Mouse (Mus musculus): ENCODE measurements around the gene Mcrip2.

Gene Mcrip2

DNA sequence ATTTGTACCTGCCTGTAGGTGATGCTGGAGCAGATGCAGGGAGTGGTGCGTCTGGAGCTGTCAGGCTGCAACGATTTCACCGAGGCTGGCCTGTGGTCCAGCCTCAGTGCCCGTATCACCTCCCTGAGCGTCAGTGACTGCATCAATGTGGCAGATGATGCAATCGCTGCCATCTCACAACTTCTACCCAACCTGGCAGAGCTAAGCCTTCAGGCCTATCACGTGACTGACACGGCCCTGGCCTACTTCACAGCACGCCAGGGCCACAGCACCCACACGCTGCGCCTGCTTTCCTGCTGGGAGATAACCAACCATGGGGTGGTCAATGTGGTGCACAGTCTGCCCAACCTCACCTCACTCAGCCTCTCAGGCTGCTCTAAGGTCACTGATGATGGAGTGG, 50.9 kb downstream of the Mcrip2 start:
- DNase-seq (ENCODE audit: low spot score in 2 of 2): no peak
